Mouse (Mus musculus) effector memory CD4-positive, alpha-beta T cell, adult 5 months (primary cell): ENCODE results near the gene 2200002D01Rik. TPM values are rescaled to one million over a fixed set of nuclear protein-coding genes. Genes with fewer than 3 reads are reported as not detected.

Source experiments
- polyA plus RNA-seq: library from polyadenylated mRNA; unstranded; fragments of 100-300 nt; shearing (Covaris generic); gene quantifications from one replicate; pipeline ENCODE4 v1.2.1, GENCODE M21; 2017

Gene 2200002D01Rik
- 1.9 TPM for polyA plus RNA-seq

DNA sequence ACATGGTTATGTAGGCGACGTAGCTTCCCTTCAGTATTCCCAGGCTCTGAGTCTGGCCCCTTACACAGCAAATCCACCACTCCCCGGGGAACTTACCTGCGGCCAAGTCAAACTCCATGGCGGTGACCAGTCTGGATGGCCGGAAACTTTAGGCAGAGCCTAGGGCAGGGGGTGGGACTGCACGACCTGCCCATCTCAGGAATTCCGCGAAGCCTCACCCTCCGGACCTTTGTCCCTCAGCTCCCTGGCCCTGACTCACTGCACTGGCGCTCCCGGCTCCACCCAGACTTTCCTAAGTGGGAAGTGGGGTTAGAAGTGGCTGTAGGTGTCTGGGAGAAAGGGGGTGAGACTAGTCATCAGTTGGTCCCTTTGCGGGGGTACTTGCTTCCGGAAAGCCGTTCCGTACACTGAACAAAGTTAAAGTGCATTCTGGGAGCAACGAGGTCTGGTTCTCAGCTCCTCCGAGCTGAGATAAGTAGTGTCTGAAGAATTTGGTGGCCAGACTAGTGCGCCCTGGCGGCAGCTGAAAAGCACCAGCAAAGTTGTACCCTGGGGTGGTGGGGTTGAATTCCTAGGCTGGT is at the start of gene 2200002D01Rik:
Gene 2200002D01Rik (minus strand): TSS at position 206 of the 581 bp plus-strand sequence.

DNA sequence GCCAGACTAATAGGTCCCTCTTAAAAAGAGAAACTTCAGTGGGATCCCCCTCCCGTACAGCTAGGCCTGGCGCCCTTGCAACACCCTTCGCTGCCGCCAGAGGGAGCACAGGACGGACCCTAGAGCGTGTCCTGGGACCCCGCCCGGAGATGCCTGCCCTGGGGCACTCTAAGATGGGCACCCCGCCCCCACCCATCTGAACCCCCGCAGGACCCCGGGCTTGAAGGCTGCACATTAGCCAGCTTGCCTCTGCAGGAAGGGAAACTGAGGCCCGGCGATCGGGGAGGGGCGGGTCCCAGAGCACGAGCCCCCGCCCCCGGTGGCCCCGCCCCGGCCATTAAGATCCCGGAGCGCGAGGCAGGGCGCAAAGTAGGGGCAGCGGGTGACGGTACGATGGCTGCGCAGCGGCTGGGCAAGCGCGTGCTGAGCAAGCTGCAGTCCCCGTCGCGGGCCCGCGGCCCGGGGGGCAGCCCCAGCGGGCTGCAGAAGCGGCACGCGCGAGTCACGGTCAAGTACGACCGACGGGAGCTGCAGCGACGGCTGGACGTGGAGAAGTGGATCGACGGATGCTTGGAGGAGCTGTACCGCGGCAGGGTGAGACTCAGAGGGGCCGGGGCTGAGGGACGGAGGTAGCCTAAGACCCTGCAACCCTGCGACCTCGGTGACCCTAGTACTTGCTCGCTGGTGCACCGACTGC is 40.8 kb upstream of the 2200002D01Rik start, which contains the start of gene Ppp1r14a:
Gene Ppp1r14a (plus strand): TSS at position 367 of the 697 bp plus-strand sequence.

GRCm38 (mm10) chr7:29281201-29282073 is 33.2 kb upstream of the 2200002D01Rik start, which contains the start of gene Spint2:
Gene Spint2, minus strand, starts transcription at chr7:29281912.

DNA sequence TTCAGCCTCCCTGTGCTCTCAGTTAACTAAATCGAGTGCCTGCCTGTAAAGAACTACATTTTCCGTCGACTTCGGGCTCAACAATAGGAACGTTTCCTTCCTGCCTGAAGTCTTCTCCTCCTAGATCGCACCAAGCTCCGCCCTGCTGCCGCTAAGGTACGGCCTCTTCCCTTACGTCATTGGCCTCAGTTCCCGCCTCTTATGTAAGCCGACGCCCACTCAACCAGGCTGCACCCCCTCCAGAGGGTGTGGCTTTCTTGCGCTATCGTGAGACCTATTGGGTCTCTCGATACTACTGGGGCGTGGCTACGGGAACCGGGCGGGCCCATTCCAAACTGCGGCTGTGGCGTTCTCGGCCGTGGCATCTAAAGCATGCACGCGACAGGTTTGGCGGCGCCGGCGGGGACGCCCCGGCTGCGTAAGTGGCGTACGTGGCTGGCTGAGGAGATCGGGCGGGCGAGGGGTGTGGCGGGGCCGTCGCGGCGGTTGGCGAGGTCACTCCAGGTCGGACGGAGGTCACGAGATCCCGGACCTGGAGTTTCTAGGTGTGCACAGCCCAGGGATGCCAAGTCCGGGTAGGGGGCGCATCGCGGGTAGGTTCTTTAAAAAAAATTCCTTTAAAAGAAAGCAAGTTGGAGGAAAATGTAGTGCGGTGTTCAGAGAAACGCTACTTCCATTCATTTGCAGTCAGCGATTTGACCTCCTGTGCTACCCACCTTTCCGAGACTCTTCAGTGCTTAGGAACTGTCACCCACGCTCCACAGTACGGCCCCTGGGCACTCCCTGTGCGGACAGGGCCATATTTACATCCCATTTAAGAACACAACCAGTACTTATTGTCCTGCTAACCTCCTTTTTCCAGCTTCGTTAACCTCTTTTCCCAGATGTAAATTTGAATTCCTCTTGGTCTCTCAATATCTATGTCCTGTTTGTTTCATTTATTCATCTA is 10.0 kb downstream of the 2200002D01Rik start, which contains the start of gene Yif1b:
Gene Yif1b (plus strand): TSS at position 311 of the 949 bp plus-strand sequence.

GRCm38 (mm10) chr7:29232247-29233013 is 15.8 kb downstream of the 2200002D01Rik start, which contains the start of gene Kcnk6:
Gene Kcnk6, minus strand, starts transcription at chr7:29232515.

DNA sequence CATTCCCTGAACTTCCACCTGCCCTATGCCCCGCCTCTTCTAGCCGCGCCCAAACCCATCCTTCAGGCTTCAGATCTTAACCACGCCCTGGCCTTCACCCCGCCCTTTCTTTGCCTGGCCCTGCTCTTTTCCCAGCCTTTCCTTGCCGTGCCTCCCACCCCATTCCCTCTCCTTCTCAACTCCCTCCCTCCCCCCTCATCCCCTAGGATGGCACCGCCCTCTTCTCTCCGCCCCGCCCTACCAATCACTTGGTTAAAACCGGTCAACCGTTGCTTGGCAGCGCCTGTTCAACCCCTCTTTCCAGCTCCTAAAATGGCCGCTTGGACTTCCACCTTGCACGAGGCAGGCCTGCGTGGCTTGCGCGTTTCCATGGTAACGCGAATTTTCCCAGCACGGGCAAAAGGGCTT is 34.6 kb downstream of the 2200002D01Rik start, which contains the start of gene Catsperg1:
Gene Catsperg1 (minus strand): TSS at position 361 of the 408 bp plus-strand sequence.

Other genes starting within 250 kb of the 2200002D01Rik start
- 1.1 TPM for gene Ryr1, start 123.3 kb downstream of the 2200002D01Rik start, polyA plus RNA-seq
- 0.21 TPM for gene Rasgrp4, start 113.6 kb downstream of the 2200002D01Rik start, polyA plus RNA-seq
- gene Fam98c, start 92.2 kb downstream of the 2200002D01Rik start, polyA plus RNA-seq: 50.7 TPM
- not detected for gene Ggn, start 78.3 kb downstream of the 2200002D01Rik start, polyA plus RNA-seq
- gene Spred3, start 78.1 kb downstream of the 2200002D01Rik start, polyA plus RNA-seq: not detected
- 180 TPM for gene Psmd8, start 67.8 kb downstream of the 2200002D01Rik start, polyA plus RNA-seq
- 0.51 TPM for gene Catsperg1, start 34.4 kb downstream of the 2200002D01Rik start, polyA plus RNA-seq
- gene Kcnk6, start 16.0 kb downstream of the 2200002D01Rik start, polyA plus RNA-seq: 1.6 TPM
- 41.4 TPM for gene Yif1b, start 10.1 kb downstream of the 2200002D01Rik start, polyA plus RNA-seq
- gene Spint2, start 33.4 kb upstream of the 2200002D01Rik start, polyA plus RNA-seq: 139 TPM
- not detected for gene Ppp1r14a, start 40.8 kb upstream of the 2200002D01Rik start, polyA plus RNA-seq
- gene Dpf1, start 55.5 kb upstream of the 2200002D01Rik start, polyA plus RNA-seq: not detected